Mouse (Mus musculus) C2C12 (cell line): ENCODE data around the gene Eid2b. TPM values are rescaled to one million over a fixed set of nuclear protein-coding genes. Genes with fewer than 3 reads are reported as not detected.
"Not testable (repeated sequence)": the region's sequence is repeated elsewhere in the genome, so short reads cannot be mapped to it uniquely, and the experiment has no call there.

ENCODE experiments used
- H3K27me3 ChIP-seq: one replicate; pipeline ENCODE4 v1.6.1; 2011; ENCODE audit not compliant: control insufficient read depth, insufficient read depth, insufficient read length
- H3K36me3 ChIP-seq: one replicate; pipeline ENCODE4 v1.6.1; 2011; ENCODE audit not compliant: control insufficient read depth, insufficient read depth
- H3K4me3 ChIP-seq: one replicate; pipeline ENCODE4 v1.5.1; 2011; ENCODE audit warnings: mild to moderate bottlenecking, control low read depth; ENCODE audit not compliant: poor library complexity, insufficient read depth, severe bottlenecking
- H3K79me2 ChIP-seq: one replicate; pipeline ENCODE4 v1.6.1; 2011; ENCODE audit not compliant: control insufficient read depth, insufficient read depth
- H3K79me3 ChIP-seq: one replicate; pipeline ENCODE4 v1.6.1; 2011; ENCODE audit warnings: low read depth, control low read depth
- H3ac ChIP-seq: one replicate; pipeline ENCODE3; 2011; ENCODE audit warnings: low read depth; ENCODE audit not compliant: control insufficient read depth, insufficient read length
- CEBPB ChIP-seq: IDR thresholded peaks from one replicate; pipeline ENCODE4 v1.6.1; 2011; ENCODE audit warnings: low read depth, mild to moderate bottlenecking, control low read depth, moderate library complexity
- CTCF ChIP-seq: IDR thresholded peaks from one replicate; pipeline ENCODE4 v1.5.1; 2011; ENCODE audit not compliant: control insufficient read depth, insufficient read depth, insufficient read length
- FOSL1 ChIP-seq: IDR thresholded peaks from one replicate; pipeline ENCODE4 v1.8.0; 2011; ENCODE audit warnings: mild to moderate bottlenecking, low read length; ENCODE audit not compliant: poor library complexity, insufficient read depth, severe bottlenecking
- MAX ChIP-seq: IDR thresholded peaks from one replicate; pipeline ENCODE4 v1.6.1; 2011; ENCODE audit warnings: mild to moderate bottlenecking, control low read depth
- MYOD1 ChIP-seq: IDR thresholded peaks from one replicate; pipeline ENCODE4 v1.6.1; 2011; ENCODE audit warnings: low read depth; ENCODE audit not compliant: control insufficient read depth, insufficient read length
- MYOG ChIP-seq: IDR thresholded peaks from one replicate; pipeline ENCODE4 v1.6.1; 2011; ENCODE audit not compliant: control insufficient read depth, insufficient read length; ENCODE audit errors: extremely low read depth
- USF1 ChIP-seq: IDR thresholded peaks from one replicate; pipeline ENCODE4 v1.6.1; 2011; ENCODE audit warnings: low read depth, mild to moderate bottlenecking, control low read depth, moderate library complexity
- long read RNA-seq, 2 experiments: library from polyadenylated mRNA; unstranded; transcript quantifications; one replicate each; pipeline ENCODE4 v2.0.0; 2019 to 2020
- polyA plus RNA-seq: library from polyadenylated mRNA; unstranded; fragments of >200 nt; fragmentation: generic; extraction: Trizol; gene quantifications from one replicate; pipeline ENCODE4 v1.2.1, GENCODE M21; 2012; ENCODE audit warnings: missing spikeins

Eid2b gene
- 4.3 TPM for polyA plus RNA-seq
- long read RNA-seq, experiment 1, transcript Eid2b-201 (1 exons, 1,751 nt) = major isoform, 5 of 5 reads
- long read RNA-seq, experiment 1, partial matches to known transcripts = 0 of 5 reads
- long read RNA-seq, experiment 1, other reads (novel, unspliced or antisense) = 0 of 5 reads
- long read RNA-seq, experiment 2, transcript Eid2b-201 (1 exons, 1,751 nt) = major isoform, 6 of 6 reads
- long read RNA-seq, experiment 2, partial matches to known transcripts = 0 of 6 reads
- long read RNA-seq, experiment 2, other reads (novel, unspliced or antisense) = 0 of 6 reads

GRCm38 (mm10) chr7:28277615-28278278 is at the start of gene Eid2b:
TSS of gene Eid2b (plus strand) at chr7:28277739.
- H3ac ChIP-seq = peak within 1 kb of the TSS; percentile 76
- no peaks in the 10 kb centered on the region for H3K79me3 ChIP-seq
- no peaks in the 10 kb centered on the region for H3K36me3 ChIP-seq
- H3K27me3 ChIP-seq = no peaks in the 10 kb centered on the region
- H3K79me2 ChIP-seq = no peaks in the 10 kb centered on the region
- peak within 1 kb of the TSS; percentile 36 for H3K4me3 ChIP-seq
- peak; percentile 94 for TF ChIP-seq CEBPB
- no peak for TF ChIP-seq USF1
- no peak for TF ChIP-seq MYOG
- no peak for TF ChIP-seq MYOD1
- TF ChIP-seq MAX = peak; percentile 2
- no peak for TF ChIP-seq FOSL1
- peak; percentile 88 for TF ChIP-seq CTCF

- H3ac ChIP-seq, H3K79me2 ChIP-seq, H3K79me3 ChIP-seq, H3K27me3 ChIP-seq, H3K4me3 ChIP-seq, H3K36me3 ChIP-seq: not testable (repeated sequence)
Observed at GRCm38 (mm10) chr7:28243943-28244342, 33.6 kb upstream of the Eid2b start.

- H3K79me3 ChIP-seq = no peaks in the 10 kb centered on the region
- H3K27me3 ChIP-seq = no peaks in the 10 kb centered on the region
- no peak overlapping the region for H3K4me3 ChIP-seq
- H3K36me3 ChIP-seq = no peaks in the 10 kb centered on the region
- H3ac ChIP-seq = no peak overlapping the region
- TF ChIP-seq FOSL1 (no peak), MYOD1 (no peak), MAX (no peak), CEBPB (no peak), CTCF (no peak), MYOG (no peak), USF1 (no peak)
- H3K79me2 ChIP-seq = no peaks in the 10 kb centered on the region
Observed at GRCm38 (mm10) chr7:28248957-28249356, 28.6 kb upstream of the Eid2b start.

- no peak overlapping the region for H3K4me3 ChIP-seq
- H3K79me3 ChIP-seq = no peaks in the 10 kb centered on the region
- no peaks in the 10 kb centered on the region for H3K79me2 ChIP-seq
- TF ChIP-seq CEBPB = no peak
- TF ChIP-seq FOSL1 = no peak
- TF ChIP-seq MYOD1 = no peak
- TF ChIP-seq MAX = no peak
- no peak for TF ChIP-seq USF1
- TF ChIP-seq MYOG = no peak
- no peak for TF ChIP-seq CTCF
- H3K36me3 ChIP-seq = no peaks in the 10 kb centered on the region
- no peaks in the 10 kb centered on the region for H3K27me3 ChIP-seq
- no peak overlapping the region for H3ac ChIP-seq
Observed at GRCm38 (mm10) chr7:28251976-28252375, 25.6 kb upstream of the Eid2b start.

GRCm38 (mm10) chr7:28254591-28254990 is 22.9 kb upstream of the Eid2b start:
- no peak overlapping the region for H3ac ChIP-seq
- no peaks in the 10 kb centered on the region for H3K36me3 ChIP-seq
- no peaks in the 10 kb centered on the region for H3K27me3 ChIP-seq
- no peaks in the 10 kb centered on the region for H3K79me2 ChIP-seq
- no peaks in the 10 kb centered on the region for H3K79me3 ChIP-seq
- TF ChIP-seq MAX = no peak
- TF ChIP-seq CTCF = no peak
- no peak for TF ChIP-seq MYOD1
- H3K4me3 ChIP-seq = no peak overlapping the region

- H3K79me3 ChIP-seq = no peaks in the 10 kb centered on the region
- H3K27me3 ChIP-seq = no peaks in the 10 kb centered on the region
- TF ChIP-seq MYOG (no peak), FOSL1 (no peak), CTCF (no peak)
- no peak overlapping the region for H3K4me3 ChIP-seq
- no peaks in the 10 kb centered on the region for H3K79me2 ChIP-seq
- no peaks in the 10 kb centered on the region for H3K36me3 ChIP-seq
- no peak overlapping the region for H3ac ChIP-seq
Observed at GRCm38 (mm10) chr7:28255476-28255875, 22.1 kb upstream of the Eid2b start.
